Mouse (Mus musculus) small intestine, adult 2 months (tissue): ENCODE data around the gene Ski.

Experiments used
- CTCF ChIP-seq: fragments of 200-500 bp; IDR thresholded peaks from 2 replicates; pipeline ENCODE4 v1.5.1; 2012; ENCODE audit warnings: low read depth, mild to moderate bottlenecking, control low read depth, inconsistent platforms, low read length, moderate library complexity, mixed read lengths; ENCODE audit not compliant: insufficient replicate concordance, insufficient read length; ENCODE audit errors: extremely low read depth
- POLR2A ChIP-seq: fragments of 200-500 bp; IDR thresholded peaks from 2 replicates; pipeline ENCODE4 v1.6.1; 2012; ENCODE audit warnings: low read depth, mild to moderate bottlenecking, control low read depth, inconsistent platforms, low read length, moderate library complexity

DNA sequence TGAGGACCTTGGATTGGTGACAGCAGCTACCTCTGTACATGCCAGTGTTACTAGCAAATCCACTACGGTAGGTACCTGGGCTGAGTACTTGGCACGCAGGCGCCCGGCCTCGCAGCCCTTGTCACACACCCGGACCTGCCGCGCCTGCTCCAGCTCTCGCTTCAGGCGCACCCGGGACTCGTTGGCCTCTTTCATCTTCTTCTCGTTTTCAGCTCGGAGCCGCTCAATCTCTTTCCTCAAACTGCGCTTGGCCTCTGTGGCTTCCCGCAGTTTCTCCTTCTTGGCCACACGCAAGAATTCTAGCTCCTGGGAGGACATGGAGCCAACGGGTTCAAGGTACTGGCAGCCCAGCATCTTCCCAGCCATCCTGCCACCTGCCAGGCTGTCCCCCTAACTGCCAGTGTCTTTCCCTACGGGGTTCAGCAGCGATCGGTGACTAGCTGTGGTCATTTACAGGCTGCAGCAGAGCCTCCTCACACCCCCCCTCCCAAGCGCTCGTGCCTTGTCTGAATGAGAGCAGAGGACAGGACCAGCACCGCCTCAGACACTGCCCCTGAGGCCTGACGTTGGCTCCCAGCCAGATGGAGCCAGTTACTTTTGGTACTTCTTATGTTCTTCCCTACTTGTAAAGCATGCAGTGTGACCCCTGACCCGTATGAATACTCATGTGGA is 64.4 kb downstream of the Ski start:
- TF ChIP-seq CTCF (no peak), POLR2A (no peak)
